Mouse (Mus musculus) spleen, adult 2 months (tissue): ENCODE measurements around the gene Clic1.

Source experiments
- CTCF ChIP-seq: fragments of 200-500 bp; IDR thresholded peaks from 2 replicates; pipeline ENCODE4 v1.5.1; 2011; ENCODE audit warnings: mild to moderate bottlenecking, inconsistent platforms; ENCODE audit not compliant: insufficient read depth, insufficient read length, insufficient replicate concordance; ENCODE audit errors: extremely low read depth
- POLR2A ChIP-seq: fragments of 200-500 bp; IDR thresholded peaks from 2 replicates; pipeline ENCODE4 v1.6.1; 2011; ENCODE audit warnings: low read depth, low read length, inconsistent platforms

- TF ChIP-seq CTCF (no peak), POLR2A (no peak)
Measured at GRCm38 (mm10) chr17:35024261-35024660, 25.5 kb upstream of the Clic1 start.
